Mouse (Mus musculus) adrenal gland, postnatal 14 days (tissue): ENCODE results near the gene Gas7. TPM values are rescaled to one million over a fixed set of nuclear protein-coding genes. Genes with fewer than 3 reads are reported as not detected.

Source experiments
- DNase-seq: peaks from one replicate; pipeline ENCODE4 v3.0.0; 2021; ENCODE audit warnings: mixed read lengths
- total RNA-seq: library from RNA; stranded (reverse); gene quantifications from 2 replicates; pipeline ENCODE4 v1.2.3, GENCODE M21; 2021

The Gas7 gene
- total RNA-seq, 1 experiment from 2014 or later = 23.3 TPM

DNA sequence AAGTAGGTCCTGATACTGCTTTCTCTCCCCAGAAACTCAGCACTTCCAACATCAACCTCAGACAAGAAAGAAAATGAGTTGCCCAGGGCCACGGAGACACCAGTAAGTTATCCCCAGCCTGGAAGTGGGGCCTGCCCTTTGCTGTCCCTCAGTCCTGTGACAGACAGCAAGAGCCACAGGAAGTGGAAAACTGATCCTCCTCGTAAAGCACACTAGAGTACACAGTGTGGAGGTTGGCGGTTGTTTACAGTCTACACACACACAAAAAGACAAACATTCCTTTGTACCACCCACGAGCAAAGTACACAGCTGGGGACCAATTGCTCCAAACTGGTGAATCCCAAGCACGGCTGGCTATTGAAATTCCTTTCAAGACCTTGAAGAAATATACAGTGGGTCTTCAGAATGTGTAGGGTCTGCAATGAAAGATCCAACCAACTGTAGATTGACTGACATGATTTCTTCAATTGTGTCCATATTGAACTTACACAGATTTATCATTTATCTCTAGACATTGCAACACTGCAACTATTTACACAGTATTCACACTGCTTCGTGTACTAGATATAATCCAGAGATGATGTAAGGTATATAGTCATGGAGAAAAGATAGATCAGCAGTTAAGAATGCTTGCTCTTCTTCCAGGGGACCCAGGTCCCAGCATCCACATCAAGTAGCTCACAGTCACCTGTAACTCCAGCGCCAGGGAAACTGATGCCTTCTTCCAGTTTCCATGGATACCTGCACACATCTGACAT lies 267.3 kb downstream of the Gas7 start:
- DNase-seq = no peak

GRCm38 (mm10) chr11:67723231-67724013 lies 268.2 kb downstream of the Gas7 start:
- no peak for DNase-seq

- no peak for DNase-seq
These were observed 271.9 kb downstream of the Gas7 start for GRCm38 (mm10) chr11:67727095-67727494.

DNA sequence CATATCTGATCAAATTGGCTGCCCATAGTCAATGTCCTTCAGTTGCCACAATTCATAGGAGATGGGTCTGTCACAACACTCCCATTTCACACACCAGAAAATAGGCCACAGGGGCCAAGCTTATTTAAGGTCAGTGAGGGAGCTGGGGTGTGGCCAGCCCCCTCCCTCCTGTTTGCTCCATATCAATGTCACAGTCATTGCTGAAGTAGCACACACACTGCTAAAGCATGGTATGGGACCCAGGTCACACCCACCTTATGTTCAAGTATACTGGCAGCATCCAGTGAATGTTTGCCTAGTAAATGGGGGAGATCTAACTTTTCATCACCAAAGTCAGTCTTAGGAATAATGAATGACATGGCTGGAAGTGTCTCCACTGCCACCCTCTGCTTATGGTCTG lies 273.5 kb downstream of the Gas7 start:
- DNase-seq = no peak

DNA sequence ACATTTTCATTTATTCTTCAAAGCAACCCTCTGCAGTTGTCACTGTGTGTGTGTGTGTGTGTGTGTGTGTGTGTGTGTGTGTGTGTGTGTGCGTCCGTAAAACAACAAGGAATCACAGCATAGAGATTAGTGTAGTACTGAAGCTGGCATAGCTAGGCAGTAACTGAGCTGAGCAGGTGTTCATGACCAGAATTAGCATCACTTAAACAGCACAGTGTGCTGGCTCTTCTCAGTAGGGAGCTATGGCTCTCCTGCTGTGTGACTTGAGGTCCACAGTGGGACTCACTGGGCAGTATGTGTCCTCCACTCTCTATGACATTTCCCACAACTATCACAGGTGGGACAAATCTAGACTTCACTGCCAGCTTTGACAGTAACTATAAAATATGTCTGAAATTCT lies 275.8 kb downstream of the Gas7 start:
- no peak for DNase-seq

- peak; percentile 15 for DNase-seq
These were observed 278.5 kb downstream of the Gas7 start for GRCm38 (mm10) chr11:67733726-67734125.

DNA sequence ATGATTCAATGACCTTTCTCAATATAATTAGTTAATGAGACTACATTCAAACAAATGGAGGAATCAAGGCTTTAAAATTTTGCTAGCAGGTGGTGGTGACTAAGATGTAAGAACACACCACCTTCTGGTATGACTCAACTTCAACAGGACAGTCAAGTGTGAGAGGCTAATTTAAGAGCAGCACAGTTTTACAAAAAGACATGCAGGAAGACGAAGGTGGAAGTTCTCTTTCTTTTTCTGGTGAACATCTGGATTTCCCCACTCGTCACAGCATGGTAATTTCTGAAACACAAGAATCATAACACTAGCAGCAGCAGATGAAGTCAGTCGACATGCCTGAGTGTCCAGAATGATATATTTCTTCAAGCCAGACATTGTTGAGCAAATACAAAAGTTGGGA lies 279.4 kb downstream of the Gas7 start:
- DNase-seq = no peak

- DNase-seq = no peak
These were observed 283.1 kb downstream of the Gas7 start for GRCm38 (mm10) chr11:67738345-67738744.

Other genes starting within 250 kb of the Gas7 start
- gene Myh4, start 217.4 kb upstream of the Gas7 start, total RNA-seq = 0.15 TPM in 1 of 2 replicates, not detected in the other
- not detected in 2 replicates for gene Myh8, start 178.3 kb upstream of the Gas7 start, total RNA-seq
- 0.08 TPM in 1 of 2 replicates, not detected in the other for gene Myh13, start 133.8 kb upstream of the Gas7 start, total RNA-seq
- gene Rcvrn, start 239.9 kb downstream of the Gas7 start, total RNA-seq = not detected in 2 replicates